Mouse (Mus musculus) retina, adult 2 months (tissue): ENCODE measurements around the gene Slc32a1.

ENCODE experiments used
- DNase-seq: peaks from one replicate; pipeline ENCODE4 v3.0.0-alpha.2; 2012; ENCODE audit warnings: low read depth, low spot score

The Slc32a1 gene

GRCm38 (mm10) chr2:158611726-158612670, 1.4 kb downstream of the Slc32a1 start:
- no peak for DNase-seq

DNA sequence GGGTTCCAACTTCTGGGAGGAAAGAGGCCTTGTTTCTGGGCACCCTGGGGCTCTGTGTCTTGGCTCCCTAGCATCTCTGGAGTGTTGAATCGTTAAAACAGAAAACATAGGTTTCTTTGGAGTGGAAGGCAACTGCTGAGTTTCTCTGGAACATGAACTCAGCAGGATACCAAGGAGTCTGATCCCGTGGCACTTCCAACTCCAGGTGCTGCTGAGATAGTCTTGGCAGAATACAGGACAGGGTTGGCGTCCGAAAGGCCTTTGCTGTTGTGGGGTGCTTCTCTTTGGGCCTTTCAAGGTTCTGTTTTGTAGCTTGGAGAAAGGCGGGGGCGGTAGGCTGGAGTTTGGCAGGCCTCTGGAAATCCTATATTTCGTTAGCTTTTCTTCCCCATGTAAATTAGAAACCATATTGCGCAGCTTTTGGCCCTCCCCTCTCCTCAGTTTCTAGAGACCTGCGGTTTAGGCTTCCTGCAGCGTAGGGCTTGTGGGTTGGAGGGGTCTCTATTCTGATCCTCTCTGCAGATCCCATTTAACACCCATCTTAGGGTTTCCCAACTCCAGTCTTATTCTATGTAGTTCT, 2.2 kb downstream of the Slc32a1 start:
- peak; percentile 64 for DNase-seq

GRCm38 (mm10) chr2:158613541-158614417, 3.2 kb downstream of the Slc32a1 start:
- DNase-seq = no peak

GRCm38 (mm10) chr2:158614418-158614955, 3.9 kb downstream of the Slc32a1 start:
- DNase-seq = no peak

- DNase-seq = no peak
These were observed 4.7 kb downstream of the Slc32a1 start for GRCm38 (mm10) chr2:158615161-158615680.

- DNase-seq = no peak
These were observed 5.1 kb downstream of the Slc32a1 start for GRCm38 (mm10) chr2:158615702-158616101.

GRCm38 (mm10) chr2:158616296-158616695, 5.7 kb downstream of the Slc32a1 start:
- no peak for DNase-seq

DNA sequence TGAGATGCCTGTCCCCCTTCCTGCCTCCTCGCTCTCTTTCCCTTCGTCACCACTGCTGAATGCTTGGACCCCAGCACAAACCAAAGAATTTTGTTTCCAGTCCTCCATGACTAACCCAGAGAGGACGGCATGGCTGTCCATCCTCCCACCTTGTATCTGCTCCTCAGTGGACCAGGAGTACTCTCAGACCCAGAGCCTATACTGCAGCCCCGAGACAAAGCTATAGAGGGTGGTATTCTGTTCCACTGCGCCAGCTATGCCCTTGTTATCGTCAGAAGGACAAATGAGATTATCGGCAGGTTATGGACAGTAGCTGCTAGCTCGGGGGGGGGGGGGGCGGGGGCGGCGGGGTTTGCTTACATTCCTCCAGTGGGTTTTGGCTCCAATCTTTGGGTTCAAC, 6.2 kb downstream of the Slc32a1 start:
- DNase-seq = no peak

DNA sequence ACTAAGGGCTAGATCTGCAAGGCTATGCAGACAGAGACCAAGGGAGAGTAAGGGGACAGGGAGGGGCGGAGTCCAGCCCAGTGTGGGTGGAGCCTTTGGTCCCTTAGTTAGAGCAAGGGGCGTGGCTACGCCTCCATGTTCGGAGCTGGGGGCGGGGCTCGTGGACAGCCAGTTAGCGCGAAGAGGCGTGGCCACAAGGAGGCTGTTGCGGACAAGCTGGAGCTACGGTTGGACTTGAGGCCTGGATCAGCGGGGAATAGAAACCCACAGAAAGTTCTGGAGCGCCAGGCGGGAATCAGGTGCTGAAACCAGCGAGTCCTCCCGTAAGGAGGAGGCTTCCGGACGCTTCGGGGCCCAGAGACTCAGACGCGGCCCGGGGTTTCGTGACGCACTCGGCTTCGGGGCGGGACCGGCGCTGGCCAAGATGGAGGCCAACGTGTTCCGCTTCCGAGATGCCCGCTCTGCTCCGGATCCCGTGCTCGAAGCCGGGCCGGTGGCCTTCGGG, 14.2 kb downstream of the Slc32a1 start, which contains the start of gene Actr5:
Actr5 (plus strand) TSS at position 171 of the 505 bp plus-strand sequence.
- peak; percentile 85 for DNase-seq

- no peak for DNase-seq
These were observed 14.7 kb downstream of the Slc32a1 start for GRCm38 (mm10) chr2:158625231-158625630.

- no peak for DNase-seq
These were observed 15.1 kb downstream of the Slc32a1 start for GRCm38 (mm10) chr2:158625697-158626096.

DNA sequence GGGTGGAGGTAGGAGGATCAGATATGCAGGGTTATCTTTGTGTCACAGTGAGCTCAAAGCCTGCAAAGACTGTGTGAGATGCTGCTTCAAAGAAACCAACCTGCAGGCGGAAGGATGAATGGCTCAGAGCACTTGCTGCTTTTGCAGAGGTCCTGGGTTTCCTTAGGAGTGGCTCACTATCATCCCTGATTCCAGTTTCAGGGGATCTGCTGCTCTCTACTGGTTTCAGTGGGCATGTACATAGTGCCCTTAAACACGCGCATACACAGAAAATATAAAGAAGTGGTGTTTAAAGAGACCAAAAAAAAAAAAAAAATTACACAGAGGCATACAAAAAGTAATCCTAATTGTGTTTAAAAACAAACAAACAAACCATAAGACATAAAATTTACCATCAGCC, 18.3 kb downstream of the Slc32a1 start:
- DNase-seq = no peak

DNA sequence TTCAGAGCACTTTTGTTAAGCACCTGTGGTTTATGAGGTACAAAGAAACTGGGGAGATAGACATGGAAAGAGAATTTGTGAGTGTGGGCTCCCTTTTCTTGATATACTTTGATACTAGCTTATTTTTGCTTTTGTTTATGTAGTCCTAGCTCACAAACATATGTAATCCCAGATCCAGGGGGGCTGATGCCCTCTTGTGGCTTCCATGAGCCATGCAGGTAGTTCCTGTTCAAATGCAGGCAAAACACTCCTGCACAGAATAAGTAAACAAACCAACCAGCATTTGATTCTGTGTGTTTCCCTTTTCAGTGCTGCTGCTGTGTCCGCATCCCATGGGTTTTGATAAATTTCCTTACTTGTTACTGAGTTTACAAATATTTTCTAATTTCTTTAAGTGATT, 18.8 kb downstream of the Slc32a1 start:
- no peak for DNase-seq

DNA sequence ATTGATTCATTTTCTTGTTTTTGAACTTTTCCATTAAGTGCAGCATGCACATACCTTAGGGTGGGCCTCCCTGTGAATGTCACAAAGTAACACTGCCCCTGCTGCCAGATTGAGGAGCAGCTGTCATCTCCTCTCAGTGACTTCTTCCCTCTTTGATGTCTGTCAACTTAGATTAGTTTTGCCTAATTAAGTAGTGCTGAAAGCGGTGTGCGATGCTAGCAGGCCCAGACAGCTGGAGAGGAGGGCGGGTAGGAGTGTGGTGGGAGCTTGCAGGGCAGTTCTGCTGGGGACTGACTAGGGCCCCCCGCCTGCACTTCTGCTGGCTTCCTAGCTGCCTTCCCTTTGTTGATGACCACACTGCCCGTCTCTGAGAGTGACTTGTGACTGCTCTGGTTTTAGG, 21.3 kb downstream of the Slc32a1 start:
- DNase-seq = no peak

DNA sequence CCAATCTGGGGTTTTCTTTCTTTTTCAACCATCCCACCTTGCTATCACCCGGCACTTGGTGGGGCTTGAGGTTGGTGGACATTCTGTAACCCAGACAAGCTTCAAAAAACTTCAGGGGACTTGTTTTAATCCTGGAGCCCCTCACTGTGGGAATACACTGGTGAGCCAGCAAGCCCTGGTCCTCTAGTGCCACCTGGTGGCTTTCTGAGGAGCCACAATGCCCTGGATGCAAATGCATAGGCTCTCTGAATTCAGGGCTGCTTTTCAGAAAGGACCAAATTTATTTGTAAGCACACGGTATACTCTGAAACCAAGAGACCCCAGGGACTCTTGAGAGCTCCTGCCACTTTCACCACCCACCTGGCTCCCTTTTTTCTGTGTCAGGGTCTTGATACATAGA, 31.3 kb downstream of the Slc32a1 start:
- no peak for DNase-seq

- DNase-seq = no peak
These were observed 32.0 kb downstream of the Slc32a1 start for GRCm38 (mm10) chr2:158642587-158642986.

- DNase-seq = no peak
These were observed 33.2 kb downstream of the Slc32a1 start for GRCm38 (mm10) chr2:158643791-158644190.

DNA sequence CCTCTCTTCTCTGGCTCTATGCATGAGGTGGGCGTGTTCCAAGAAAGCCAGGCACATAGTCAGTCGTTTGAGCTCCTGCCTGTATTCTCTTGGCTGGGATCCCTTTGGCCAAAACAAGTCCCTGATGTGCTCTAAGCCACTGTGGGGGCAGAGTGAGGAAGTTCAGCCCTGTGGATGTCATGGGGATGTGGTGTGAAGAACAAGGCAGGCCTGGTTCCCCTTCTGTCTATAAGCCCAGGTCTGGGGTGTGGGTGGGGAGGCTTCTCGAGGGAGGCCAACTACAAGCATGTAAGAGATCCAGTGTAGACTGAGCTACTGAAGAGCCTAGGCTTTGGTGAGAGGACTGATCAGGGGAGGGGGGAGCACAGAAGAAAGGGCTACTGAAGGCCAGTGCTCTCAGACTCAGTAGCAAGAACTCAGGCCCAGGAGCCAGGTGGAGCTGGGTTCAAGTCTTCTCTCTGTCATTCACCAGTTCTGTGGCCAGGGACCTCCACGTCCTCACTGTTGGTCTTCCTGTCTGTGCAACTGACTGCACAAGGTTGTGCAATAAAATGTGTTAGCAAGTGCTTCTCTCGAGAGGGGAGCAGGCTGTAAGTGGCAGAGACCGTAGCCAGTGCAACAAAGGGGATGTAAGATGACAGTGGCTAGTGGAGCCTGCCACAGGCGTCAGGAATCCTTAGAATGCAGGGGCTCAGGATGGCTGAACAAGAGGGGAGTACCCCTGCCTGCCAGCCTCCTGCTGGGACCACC, 40.8 kb downstream of the Slc32a1 start:
- no peak for DNase-seq

DNA sequence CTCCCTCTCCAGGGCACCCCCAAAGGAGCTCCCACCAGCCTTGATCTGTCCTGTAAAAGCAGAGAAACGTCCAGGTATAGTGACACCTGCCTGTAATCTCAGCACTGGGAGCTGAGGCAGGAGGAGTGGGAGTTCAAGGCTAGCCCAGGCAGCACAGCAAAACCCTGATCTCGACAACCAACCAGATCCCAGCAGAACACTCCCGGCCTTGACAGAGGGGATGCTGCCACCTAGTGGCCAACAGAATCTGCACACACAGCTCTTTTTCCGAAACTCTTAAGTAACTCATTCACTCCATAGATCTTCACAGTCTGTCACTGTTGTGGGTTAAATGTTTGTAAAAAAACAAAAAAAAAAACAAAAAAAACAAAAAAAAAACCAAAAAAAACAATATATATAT, 42.4 kb downstream of the Slc32a1 start:
- peak; percentile 48 for DNase-seq

GRCm38 (mm10) chr2:158654717-158655116, 44.1 kb downstream of the Slc32a1 start:
- DNase-seq = no peak
